In genomic region chr1:177448121-177448561, GRCm38 (mm10) we compare ENCODE assay signal across 11 mouse cellular contexts. TPM values are rescaled to one million over a fixed set of nuclear protein-coding genes. Genes with fewer than 3 reads are reported as not detected.
DNase-seq lines count a peak whose midpoint lies in the region; ATAC-seq lines count a peak whose summit lies in the region.
"Had no signal": no experiment of that assay in that cellular context is flagged by ENCODE, and none has a peak within 500 bp of the region (broad histone marks: within the 10 kb centered on the region; RNA-seq: fewer than 3 reads in every experiment).

No protein-coding gene starts in this region.

- no peak overlapping the region for H3K4me3 ChIP-seq in embryonic facial prominence, embryonic 14.5 days (ENCODE audit: low read depth, low read length)
- H3K4me3 ChIP-seq in limb, embryonic 11.5 days (ENCODE audit: low read depth, low read length): no peak overlapping the region

- no peaks in the 10 kb centered on the region for H3K9me3 ChIP-seq in embryonic facial prominence, embryonic 14.5 days (ENCODE audit: control insufficient read depth, low read length)
- no peaks in the 10 kb centered on the region for H3K9me3 ChIP-seq in limb, embryonic 11.5 days (ENCODE audit: control insufficient read depth, low read length)

- H3K9ac ChIP-seq in embryonic facial prominence, embryonic 14.5 days (ENCODE audit: low read depth, low read length): no peak overlapping the region
- H3K9ac ChIP-seq in limb, embryonic 11.5 days (ENCODE audit: low read length): no peak overlapping the region

- H3K4me2 ChIP-seq in embryonic facial prominence, embryonic 14.5 days (ENCODE audit: low read depth, low read length): 0 out of 2 replicates have a peak overlapping the region, but pooled peaks have one; percentile 94
- H3K4me2 ChIP-seq in limb, embryonic 11.5 days (ENCODE audit: low read depth, severe bottlenecking): no peak overlapping the region

- peaks cover 22% of the 10 kb centered on the region for H3K36me3 ChIP-seq in embryonic facial prominence, embryonic 14.5 days (ENCODE audit: control insufficient read depth, insufficient read depth, low read length)
- H3K36me3 ChIP-seq in limb, embryonic 11.5 days (ENCODE audit: control insufficient read depth, insufficient read depth, low read length): peaks cover 6% of the 10 kb centered on the region

- H3K27me3 ChIP-seq in embryonic facial prominence, embryonic 14.5 days (replicated peaks; ENCODE audit: control insufficient read depth, insufficient read depth, low read length): no peaks in the 10 kb centered on the region
- no peaks in the 10 kb centered on the region for H3K27me3 ChIP-seq in limb, embryonic 11.5 days (ENCODE audit: control insufficient read depth, insufficient read depth, low read length)

- DNase-seq in right cerebral cortex, postnatal 14 days: peak; percentile 52
- no peak for DNase-seq in right cerebral cortex, postnatal 25 days
- no peak for DNase-seq in embryonic facial prominence, embryonic 14.5 days (ENCODE audit: low spot score)
- DNase-seq in limb, embryonic 11.5 days (ENCODE audit: low spot score): no peak
- no peak for DNase-seq in heart, postnatal 14 days
- no peak for DNase-seq in heart, adult 8-10 months (ENCODE audit: low spot score)
- DNase-seq: gastrocnemius, postnatal 14 days; kidney, postnatal 10 days; lung, adult 2 months had no signal

- intact Hi-C loops in heart, postnatal 14 days (cut with DNase I): loop anchor here (10.0 kb wide), 1 partner anchor 237 kb away; no protein-coding TSS in a partner anchor

- peaks cover 30% of the 10 kb centered on the region for H3K4me1 ChIP-seq in embryonic facial prominence, embryonic 14.5 days (ENCODE audit: control insufficient read depth, insufficient read depth, low read length)
- peaks cover 25% of the 10 kb centered on the region for H3K4me1 ChIP-seq in limb, embryonic 11.5 days (ENCODE audit: control insufficient read depth, insufficient read depth, low read length)

- 88% methylated on average over 23 of the region's 25 CpGs for WGBS in embryonic facial prominence, embryonic 14.5 days
- WGBS in limb, embryonic 11.5 days: 92% methylated on average over 25 of the region's 25 CpGs

- H3K27ac ChIP-seq in embryonic facial prominence, embryonic 14.5 days (replicated peaks; ENCODE audit: low read depth, low read length): no peak overlapping the region
- H3K27ac ChIP-seq in limb, embryonic 11.5 days (replicated peaks; ENCODE audit: low read depth, low read length): 0 out of 2 replicates have a peak overlapping the region, but pooled peaks have one; percentile 30
- H3K27ac ChIP-seq: stomach, postnatal 0 days had no signal

- no peak for ATAC-seq in embryonic facial prominence, embryonic 14.5 days (ENCODE audit: low read depth)
- no peak for ATAC-seq in limb, embryonic 11.5 days (ENCODE audit: insufficient number of reproducible peaks, low FRiP score, low TSS enrichment, low read depth)
- no peak for ATAC-seq in frontal cortex, adult (ENCODE audit: low TSS enrichment)

RNA-seq across cellular contexts. Expression of gene Zbtb18, which starts 6.0 kb away (rescaled TPM):
- polyA plus RNA-seq in embryonic facial prominence, embryonic 14.5 days (2014; fragmentation: Nextera tagmentation; extraction: Ambion mirVana): 4.5 and 7.0 TPM in 2 replicates
- 1.6 and 2.0 TPM in 2 replicates for polyA plus RNA-seq in limb, embryonic 11.5 days (2014; fragmentation: Nextera tagmentation; extraction: Ambion mirVana)
- total RNA-seq in heart, postnatal 14 days (2021): 10 to 100 TPM; 35.1 to 35.8 TPM
- 10 to 100 TPM; 53.3 to 57.6 (median 54.3) TPM for total RNA-seq in heart, adult 8-10 months (2022)
